Mouse (Mus musculus): ENCODE data around the gene Cnn2. TPM values are rescaled to one million over a fixed set of nuclear protein-coding genes. Genes with fewer than 3 reads are reported as not detected.

Cnn2 gene
- total RNA-seq, 2 experiments from 2014 or later, result 5.4 to 5.6 TPM

DNA sequence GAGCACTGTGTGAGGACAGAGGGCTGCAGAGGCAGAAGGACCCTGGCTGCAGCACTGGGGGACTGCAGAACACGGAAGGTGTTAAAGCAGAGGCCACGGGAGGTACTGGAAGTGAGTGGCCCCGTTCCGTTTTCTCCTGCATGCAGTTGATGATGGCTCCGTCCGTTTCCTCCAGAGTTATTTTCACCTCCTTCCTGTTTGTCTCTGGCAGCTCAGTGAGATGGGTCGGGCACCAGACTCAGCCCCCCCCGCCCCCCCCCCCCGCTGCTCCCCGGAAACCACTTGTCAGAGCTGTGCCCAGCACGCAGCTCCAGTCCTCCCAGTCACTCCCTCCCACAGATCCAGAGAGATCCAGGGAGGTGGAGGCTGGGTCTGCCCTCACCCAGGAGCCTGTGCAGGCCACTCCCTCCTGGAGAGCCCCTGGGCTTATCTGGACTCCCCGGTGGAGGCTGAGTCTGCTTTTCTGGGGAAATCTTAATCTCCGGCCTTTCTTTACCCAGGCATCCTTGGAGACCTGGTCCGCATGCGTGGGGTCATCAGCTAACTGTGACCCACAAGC lies 30.4 kb downstream of the Cnn2 start:
- no peak for DNase-seq (ENCODE audit: low spot score in 2 of 2)
- Histone ChIP-seq H3K4me3 (no peak overlapping the region), H3K27ac (peak overlapping the region; percentile 10; the same call in 1 of the 2 replicates)
- TF ChIP-seq CTCF (conservative IDR thresholded peaks at IDR 0.05), result peak; percentile 12

DNA sequence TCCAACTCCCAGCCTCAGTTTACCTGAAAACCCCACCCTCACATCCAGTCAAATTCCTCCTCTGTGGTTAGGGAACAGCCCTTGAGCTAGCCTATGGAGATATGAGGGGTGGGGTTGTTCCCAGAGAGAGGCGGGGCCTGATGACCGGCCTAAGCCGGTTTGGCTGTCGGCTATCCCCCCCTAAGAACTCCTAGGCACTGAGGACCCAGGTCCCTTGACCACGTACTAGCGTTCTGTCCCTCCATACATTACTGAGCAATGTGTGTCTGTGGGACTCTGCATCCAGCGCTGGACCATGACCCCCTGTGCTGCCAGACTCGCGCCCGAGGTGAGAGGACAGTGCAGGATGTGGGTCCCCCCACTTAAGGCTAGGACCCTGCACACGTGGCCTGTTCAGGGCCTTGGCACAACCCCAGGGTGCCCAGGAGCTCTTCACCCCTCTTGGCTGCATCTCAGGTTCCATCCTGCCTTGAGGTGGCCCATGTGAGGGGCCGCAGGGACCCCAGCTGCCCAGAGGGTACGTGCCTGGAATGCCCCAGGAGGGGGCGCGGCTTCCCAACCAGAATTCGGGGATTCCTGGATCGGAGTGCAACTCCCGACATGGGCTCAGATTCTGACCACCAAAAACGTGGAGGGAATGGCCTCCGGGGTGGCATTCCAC lies 31.2 kb downstream of the Cnn2 start:
- Histone ChIP-seq H3K27ac (peak overlapping the region; percentile 10; the same call in 1 of the 2 replicates), H3K4me3 (no peak overlapping the region)
- DNase-seq (ENCODE audit: low spot score in 2 of 2), result no peak
- 0 out of 2 replicates have a peak, but pooled peaks have one; percentile 15 for TF ChIP-seq CTCF (conservative IDR thresholded peaks at IDR 0.05)

DNA sequence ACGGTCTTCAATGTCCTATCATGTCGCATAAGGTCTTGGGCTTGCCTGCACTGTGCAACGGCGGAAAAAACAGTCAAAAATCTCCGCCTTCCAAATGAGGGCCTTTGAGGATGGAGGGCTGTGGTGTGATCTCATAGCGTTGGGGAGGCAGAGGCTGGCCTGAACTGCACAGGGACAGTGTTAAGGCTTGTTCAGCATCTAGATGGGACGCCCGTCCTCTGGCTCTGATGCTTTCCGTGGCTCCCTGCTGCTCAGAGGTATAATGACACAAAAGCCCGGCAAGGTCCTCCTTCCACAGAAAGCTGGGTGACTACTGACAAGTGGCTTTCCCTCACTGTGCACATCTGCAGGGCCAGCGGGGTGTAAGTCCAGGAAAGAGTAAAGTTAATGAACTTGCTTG lies 31.8 kb downstream of the Cnn2 start:
- DNase-seq (ENCODE audit: low spot score in 2 of 2), result no peak
- no peak for TF ChIP-seq CTCF (conservative IDR thresholded peaks at IDR 0.05)

DNA sequence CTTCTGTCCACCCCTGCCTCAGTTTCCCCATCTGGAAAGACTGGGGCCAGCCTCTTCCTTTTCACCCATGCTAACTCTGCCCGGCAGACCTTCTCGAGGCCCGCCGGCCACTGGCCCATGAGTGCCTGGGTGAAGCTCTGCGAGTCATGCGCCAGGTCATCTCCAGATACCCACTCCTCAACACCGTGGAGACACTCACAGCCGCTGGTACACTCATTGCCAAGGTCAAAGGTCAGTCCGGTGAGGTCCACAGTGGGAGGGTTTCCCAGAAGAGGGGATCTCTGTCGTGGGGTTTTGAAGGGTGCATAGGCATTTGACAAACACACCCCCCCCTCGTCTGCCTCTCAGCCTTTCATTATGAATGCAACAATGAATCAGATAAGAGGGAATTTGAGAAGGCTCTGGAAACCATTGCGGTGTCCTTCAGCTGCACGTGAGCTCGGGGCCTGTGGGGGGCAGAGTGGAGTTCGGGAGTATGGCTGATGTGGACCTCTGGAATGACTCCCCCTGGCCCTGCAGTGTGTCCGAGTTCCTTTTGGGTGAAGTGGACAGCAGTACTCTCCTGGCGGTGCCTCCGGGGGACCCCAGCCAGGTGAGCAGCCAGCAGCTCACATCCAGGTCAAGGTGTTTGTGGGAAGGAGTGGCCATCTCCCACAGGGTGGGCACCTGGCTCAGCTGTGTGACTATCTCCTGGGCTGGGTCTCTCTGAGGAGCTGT lies 32.4 kb downstream of the Cnn2 start:
- DNase-seq (ENCODE audit: low spot score in 2 of 2), result no peak
- no peak overlapping the region for H3K27ac ChIP-seq
- H3K4me3 ChIP-seq, result no peak overlapping the region
- no peak; the same call in 1 of the 2 replicates for TF ChIP-seq CTCF (conservative IDR thresholded peaks at IDR 0.05)

More for the DNA sequence above, 31.8 kb downstream of the Cnn2 start:
- Histone ChIP-seq H3K27ac (no peak overlapping the region), H3K4me3 (no peak overlapping the region)

DNA sequence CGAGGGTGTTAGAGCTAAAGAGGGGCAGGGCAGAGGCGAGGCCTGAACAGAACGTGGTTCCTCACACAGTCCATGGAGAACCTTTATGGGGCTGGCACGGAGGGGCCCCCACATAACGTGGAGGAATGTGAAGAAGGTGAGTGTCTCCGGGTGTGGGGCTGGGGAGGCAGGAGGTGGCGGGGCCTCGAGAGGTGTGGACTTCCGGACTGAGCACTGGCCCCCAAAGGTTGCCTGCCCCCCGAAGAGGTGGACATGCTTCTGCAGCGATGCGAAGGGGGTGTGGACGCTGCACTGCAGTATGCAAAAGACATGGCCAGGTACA lies 32.9 kb downstream of the Cnn2 start:
- no peak for TF ChIP-seq CTCF (conservative IDR thresholded peaks at IDR 0.05)
- Histone ChIP-seq H3K27ac (no peak overlapping the region), H3K4me3 (no peak overlapping the region)
- DNase-seq (ENCODE audit: low spot score in 2 of 2), result no peak

DNA sequence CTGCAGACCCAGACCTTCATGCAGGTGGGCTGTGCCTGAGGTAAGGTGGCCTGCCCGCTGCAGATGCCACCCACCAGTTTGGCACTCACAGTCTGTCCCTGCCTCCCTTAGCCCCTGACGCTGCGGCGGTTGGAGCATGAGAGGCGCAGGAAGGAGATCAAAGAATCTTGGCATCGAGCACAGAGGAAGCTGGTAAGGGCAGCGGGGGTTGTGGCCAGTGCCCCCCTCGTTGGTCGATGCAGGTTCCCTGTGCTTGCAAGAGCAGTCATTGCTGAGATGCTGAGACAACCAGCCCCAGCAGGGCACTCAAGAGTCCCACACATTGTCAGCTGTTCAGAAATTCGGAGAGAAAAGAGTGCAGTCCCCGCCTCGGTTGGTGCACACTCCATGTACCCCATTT lies 33.8 kb downstream of the Cnn2 start:
- no peak for TF ChIP-seq CTCF (conservative IDR thresholded peaks at IDR 0.05)
- DNase-seq (ENCODE audit: low spot score in 2 of 2), result no peak
- no peak overlapping the region for H3K27ac ChIP-seq
- H3K4me3 ChIP-seq, result no peak overlapping the region

DNA sequence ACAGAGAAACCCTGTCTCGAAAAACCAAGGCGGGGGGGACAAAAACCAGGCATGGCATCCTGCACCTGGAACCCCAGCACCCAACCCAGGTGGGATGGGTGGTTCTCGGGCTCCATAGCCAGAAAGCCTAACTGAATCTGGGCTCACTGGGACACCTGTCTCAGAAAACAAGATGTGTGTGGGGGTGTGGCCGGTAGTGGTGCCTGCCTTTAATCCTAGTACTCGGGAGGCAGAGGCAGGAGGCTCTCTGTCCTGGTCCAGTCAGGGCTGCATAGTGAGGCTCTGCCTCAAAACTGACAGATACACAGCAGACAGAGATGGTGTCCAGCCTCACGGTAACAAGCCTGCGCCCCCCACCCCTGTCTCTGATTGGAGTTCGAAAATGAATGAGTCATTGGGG lies 34.4 kb downstream of the Cnn2 start:
- DNase-seq (ENCODE audit: low spot score in 2 of 2), result no peak
- Histone ChIP-seq H3K4me3 (no peak overlapping the region), H3K27ac (no peak overlapping the region)
- TF ChIP-seq CTCF (conservative IDR thresholded peaks at IDR 0.05), result no peak

DNA sequence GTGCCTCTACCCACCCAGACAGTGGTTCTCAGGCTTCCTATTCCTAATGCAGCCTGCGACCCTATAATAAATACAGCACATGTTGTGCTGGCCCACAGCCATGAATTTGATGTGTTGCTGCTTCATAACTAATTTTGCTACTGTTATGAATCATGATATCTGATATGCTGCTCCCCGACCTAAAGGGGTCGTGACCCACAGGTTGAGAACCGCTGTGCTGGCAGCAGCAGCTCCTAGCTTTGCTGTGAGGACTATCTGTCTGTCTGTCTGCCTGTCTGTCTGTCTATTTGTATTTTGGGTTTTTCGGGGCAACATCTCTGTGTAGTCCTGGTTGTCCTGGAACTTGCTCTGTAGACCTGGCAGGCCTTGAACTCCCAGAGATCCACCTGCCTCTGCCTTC lies 35.4 kb downstream of the Cnn2 start:
- Histone ChIP-seq H3K4me3 (no peak overlapping the region), H3K27ac (0 out of 2 replicates have a peak overlapping the region, but pooled peaks have one; percentile 18)
- no peak for DNase-seq (ENCODE audit: low spot score in 2 of 2)
- TF ChIP-seq CTCF (conservative IDR thresholded peaks at IDR 0.05), result no peak

DNA sequence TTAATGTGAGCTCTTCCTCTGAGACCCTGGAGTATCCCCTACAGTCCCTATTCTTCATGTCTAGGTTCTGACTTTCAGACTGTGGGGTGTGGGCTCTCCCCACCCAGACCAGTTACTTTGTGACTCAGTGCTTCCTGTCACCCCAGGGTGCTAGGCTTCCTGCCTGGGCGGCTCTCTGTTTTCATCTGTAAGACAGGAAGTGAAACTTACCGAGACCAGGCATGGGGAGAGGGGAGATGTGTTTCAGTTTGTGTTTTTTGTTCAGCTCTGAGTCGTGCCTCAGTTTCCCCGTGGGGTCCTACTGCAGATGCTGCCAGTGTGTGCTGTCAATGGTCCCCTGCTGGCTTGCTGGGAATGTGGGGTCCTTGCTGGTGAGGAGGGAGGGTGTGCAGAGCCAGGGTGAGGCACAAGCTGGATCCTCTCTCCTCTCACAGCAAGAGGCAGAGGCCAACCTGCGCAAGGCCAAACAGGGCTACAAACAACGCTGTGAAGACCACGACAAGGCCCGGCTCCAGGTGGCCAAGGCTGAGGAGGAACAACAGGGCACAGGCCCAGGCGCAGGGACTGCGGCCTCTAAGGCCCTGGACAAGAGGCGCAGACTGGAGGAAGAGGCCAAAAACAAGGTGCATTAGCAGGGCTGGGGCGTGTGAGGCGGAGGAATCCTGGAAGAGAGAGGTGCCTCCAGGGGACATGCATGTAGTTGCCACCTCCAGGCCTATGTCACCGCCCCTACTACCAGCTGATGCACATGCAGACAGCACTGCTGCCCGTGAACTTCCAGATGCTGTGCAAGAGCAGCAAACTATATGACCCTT lies 36.1 kb downstream of the Cnn2 start:
- DNase-seq (ENCODE audit: low spot score in 2 of 2), result no peak
- TF ChIP-seq CTCF (conservative IDR thresholded peaks at IDR 0.05), result no peak
- no peak overlapping the region for H3K4me3 ChIP-seq
- peak overlapping the region; percentile 37; the same call in 1 of the 2 replicates for H3K27ac ChIP-seq

DNA sequence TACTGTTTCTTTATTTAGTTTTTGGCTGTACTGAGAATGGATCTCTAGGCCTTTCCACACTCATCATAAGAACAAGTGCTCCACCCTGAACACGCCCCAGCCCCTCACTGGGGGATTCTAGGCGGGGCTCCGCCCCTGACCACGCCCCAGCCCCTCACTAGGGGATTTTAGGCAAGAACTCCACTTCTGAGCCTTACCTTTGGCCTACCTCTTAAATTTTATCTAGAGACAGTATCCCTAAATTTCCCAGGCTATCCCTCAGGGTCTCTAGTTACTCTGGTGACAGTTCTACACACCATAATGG lies 36.6 kb downstream of the Cnn2 start:
- DNase-seq (ENCODE audit: low spot score in 2 of 2), result no peak
- Histone ChIP-seq H3K4me3 (no peak overlapping the region), H3K27ac (no peak overlapping the region)
- no peak for TF ChIP-seq CTCF (conservative IDR thresholded peaks at IDR 0.05)

DNA sequence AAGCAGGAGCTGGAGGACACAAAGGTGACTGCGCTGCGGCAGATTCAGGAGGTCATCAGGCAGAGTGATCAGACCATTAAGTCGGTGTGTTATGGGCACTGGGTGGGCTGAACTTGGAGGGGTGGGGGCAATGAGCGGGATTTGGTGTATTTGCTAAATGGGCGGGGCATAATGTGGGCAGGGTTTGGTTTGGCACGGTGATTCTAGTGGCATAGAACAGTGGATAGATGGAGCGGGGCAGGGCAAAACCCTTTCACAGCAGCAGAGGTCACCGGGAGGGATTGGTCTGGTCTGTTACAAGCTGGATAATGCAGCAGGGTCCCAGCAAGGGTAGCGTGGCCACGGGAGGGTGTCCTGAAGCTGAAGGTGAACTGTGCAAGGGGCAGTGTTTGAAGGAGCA lies 37.1 kb downstream of the Cnn2 start:
- no peak for TF ChIP-seq CTCF (conservative IDR thresholded peaks at IDR 0.05)
- no peak overlapping the region for H3K4me3 ChIP-seq
- H3K27ac ChIP-seq, result no peak overlapping the region

DNA sequence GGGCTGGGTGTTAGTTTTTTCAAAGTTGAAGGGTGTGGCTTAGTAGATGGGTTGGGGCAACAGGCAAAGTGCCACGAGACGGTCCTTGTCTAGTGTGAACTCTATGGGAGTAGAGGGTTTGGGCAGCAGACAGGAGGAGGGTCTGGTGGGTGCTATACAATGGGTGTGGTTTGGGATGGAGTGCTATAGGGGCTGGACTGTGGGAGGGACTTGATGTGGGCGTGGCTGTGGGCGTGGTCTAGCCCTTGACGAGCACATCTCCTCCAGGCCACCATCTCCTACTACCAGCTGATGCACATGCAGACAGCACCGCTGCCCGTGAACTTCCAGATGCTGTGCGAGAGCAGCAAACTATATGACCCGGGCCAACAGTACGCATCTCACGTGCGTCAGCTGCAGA lies 37.5 kb downstream of the Cnn2 start:
- TF ChIP-seq CTCF (conservative IDR thresholded peaks at IDR 0.05), result no peak
- H3K4me3 ChIP-seq, result no peak overlapping the region

More for the DNA sequence above, 37.1 kb downstream of the Cnn2 start:
- DNase-seq (ENCODE audit: low spot score in 2 of 2), result no peak

More for the DNA sequence above, 37.5 kb downstream of the Cnn2 start:
- no peak overlapping the region for H3K27ac ChIP-seq
- no peak for DNase-seq (ENCODE audit: low spot score in 2 of 2)

All from layer of hippocampus, adult 2 months (tissue).